Mouse (Mus musculus) adipocyte (in vitro differentiated cells): ENCODE data around the gene Mier3.
"Not testable (repeated sequence)": the region's sequence is repeated elsewhere in the genome, so short reads cannot be mapped to it uniquely, and the experiment has no call there.

ENCODE experiments used
- DNase-seq: peaks from one replicate; pipeline ENCODE4 v3.0.0-alpha.2; 2016; ENCODE audit warnings: low spot score

Mier3 gene

DNA sequence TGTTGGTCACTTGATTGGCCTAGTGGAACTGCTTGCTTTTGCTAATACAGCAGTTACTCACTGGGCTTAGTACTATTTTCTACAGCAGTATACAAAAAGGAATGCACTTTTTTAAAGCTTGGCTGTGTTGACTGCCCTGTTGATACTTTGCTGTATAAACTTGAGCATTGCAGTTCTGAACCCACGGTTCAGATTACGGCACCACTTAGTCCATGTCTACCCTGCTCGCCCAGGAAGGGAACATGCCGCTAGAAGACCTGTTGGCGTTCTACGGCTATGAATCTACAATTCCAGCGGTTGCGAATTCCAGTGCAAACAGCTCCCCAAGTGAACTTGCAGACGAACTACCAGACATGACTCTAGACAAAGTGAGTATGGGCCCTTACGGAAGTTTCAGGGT is 22.6 kb downstream of the Mier3 start:
- DNase-seq: no peak

DNA sequence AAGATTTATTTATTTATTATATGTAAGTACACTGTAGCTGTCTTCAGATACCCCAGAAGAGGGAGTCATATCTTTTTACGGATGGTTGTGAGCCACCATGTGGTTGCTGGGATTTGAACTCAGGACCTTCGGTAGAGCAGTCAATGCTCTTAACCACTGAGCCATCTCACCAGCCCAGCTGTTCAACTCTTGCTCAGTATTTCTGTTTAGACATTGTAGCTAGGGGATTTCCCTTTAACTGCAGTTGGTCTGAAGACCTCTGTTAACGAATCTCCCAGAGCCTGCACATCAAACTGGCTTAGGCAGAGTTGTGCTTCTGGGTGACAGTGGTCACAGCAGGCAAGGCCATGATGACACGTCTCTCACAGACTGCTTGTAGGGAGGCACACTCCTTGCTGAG is 23.2 kb downstream of the Mier3 start:
- DNase-seq: not testable (repeated sequence)

DNA sequence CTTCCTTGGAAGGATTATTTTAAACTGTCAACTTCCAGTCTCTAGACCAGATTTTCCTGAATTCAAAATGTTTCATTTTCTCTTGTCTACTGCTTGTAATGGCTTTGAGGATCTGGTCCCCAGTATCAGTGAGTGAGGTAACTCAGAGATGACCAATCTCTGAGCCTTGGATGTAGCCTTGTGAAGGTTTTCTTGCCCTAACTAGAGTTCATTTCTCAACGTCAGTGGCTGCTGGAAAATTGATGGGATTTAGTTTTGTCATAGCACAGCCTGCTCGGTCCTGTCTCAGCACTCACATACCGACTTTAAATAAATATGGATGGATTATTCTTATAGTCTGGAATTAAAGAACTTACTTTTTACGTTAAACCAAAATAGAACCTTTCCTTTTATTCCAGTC is 29.8 kb downstream of the Mier3 start:
- no peak for DNase-seq

DNA sequence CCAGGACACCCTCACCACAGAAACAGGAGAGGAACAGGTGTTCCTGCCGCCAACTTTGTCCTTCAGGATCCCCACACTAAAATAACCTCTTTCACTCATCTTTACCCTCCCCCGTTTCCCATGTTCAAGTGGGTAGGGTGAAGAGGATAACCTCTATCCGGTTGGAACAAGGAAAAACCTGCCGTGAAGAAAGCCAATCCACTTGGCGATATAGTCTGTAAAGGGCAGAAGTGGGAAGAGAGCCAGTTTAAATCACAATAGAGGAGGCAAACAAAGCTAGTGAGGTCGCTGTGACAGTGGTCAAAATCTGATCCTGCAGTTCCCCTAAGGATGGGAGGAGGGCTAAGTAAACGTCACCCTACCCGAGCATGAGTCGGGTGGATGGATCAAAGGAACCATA is 38.9 kb downstream of the Mier3 start:
- no peak for DNase-seq

DNA sequence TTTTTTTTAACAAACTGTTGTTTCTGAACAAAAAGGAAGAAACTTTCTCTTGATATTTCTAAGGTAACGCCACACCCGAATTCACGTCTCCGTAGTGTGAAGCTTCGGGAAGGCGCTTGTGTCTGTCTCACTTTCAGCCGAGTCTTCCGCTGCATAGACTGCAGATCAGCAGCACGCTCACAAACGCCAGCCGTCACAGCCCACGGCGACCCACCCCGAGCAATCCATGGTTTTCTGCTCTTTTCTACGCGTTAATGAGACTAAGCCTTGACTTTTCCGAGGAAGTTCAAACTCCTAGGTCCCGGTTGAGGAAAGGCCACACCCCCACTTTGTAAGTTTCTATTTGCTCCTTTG is 44.0 kb downstream of the Mier3 start:
- DNase-seq: no peak

DNA sequence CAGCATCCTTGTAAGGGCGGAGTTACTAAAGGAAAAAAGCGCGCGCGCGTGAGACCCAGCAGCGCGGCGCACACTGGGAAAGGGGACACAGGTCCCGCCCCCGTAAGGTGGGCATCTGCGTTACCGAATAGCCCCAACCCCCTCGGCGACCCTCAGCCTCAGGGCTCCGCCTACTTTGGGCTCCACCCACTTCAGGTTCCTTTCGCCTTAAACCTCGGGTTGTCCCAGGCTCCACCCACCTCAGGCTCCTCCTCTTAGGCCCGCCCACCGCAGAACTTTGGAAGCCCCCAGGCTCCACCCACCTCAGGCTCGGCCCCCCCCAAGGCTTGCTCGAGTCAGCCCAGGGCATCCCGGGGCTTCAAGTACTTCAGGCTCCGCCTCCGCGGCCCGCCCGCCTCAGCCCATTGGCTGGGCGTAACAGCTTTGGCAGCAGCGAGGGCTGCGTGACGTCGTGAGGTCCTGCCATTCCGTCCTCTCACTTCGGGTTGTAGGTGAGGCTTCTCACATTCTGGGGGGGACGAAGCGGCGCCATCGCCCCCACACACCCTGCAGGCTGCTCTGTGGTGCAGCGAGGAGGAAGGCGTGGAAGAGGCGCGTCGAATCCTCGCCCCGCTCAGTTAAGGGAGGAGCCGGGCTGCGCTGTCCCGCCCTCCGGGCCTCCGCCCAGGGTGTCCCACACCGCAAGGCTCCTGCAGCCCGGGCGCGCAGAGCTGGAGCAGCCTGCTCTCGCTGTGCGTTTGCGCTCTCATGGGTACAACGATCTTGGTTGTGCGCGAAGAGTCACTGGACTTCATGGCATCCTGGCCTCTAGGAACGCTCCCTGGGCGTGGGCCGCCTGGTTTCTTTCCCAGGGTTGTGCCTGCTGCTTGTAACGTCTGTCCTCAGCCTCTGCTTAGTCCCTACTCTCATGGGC is 44.6 kb downstream of the Mier3 start:
- peak; percentile 90 for DNase-seq

DNA sequence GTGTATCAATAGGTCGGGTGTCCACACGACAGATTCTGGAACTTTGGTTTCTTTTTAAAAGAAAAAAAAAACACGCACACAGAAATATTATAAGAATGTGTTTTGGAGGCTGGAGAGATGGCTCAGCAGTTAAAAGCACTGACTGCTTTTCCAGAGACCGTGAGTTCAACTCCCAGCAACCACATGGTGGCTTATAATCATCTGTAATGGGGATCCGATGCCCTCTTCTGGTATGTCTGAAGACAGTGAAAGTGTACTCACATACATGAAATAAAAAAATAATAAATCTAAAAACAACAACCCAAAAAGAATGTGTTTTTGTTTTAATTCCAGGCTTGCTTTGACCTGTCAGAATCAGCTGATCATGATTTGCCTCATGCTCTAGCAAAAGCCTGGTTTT is 46.1 kb downstream of the Mier3 start:
- no peak for DNase-seq

DNA sequence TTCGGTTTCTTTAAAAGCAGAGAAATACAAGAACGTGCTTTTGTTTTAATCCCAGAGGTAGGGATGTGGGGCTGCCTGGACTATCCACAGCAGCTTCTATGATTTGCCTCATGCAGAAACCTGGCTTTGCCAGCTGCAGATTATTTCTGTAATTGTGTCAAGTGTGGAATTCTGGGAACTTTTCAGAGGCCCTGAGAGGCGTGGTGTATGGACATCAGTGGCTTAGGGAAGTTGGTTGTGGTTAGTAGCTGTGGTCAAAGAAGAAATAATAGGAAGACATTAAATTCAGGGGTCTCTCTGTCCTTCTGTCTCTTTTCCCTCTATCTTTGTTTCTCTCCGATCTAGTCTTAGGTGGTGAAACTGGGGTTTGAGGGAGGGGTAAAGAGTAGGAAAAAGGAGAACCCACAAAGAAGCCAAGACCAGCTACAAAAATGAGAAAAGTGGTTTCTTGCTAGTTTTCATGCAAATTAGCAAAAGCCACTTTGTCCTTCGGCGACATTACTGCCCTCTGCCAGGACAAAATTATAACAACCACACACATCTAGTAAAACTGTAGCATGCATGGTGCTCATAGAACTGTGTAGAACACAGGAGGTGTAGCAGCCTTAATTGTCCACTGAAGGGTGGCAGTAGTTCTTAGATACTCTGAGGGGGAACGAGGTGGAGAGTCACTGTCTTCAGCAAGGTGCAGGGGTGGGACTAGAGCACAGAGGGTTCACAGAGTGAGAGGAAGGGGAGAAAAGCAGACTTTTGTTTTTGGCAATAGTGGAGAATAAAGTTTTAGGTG is 60.6 kb downstream of the Mier3 start:
- DNase-seq: no peak

DNA sequence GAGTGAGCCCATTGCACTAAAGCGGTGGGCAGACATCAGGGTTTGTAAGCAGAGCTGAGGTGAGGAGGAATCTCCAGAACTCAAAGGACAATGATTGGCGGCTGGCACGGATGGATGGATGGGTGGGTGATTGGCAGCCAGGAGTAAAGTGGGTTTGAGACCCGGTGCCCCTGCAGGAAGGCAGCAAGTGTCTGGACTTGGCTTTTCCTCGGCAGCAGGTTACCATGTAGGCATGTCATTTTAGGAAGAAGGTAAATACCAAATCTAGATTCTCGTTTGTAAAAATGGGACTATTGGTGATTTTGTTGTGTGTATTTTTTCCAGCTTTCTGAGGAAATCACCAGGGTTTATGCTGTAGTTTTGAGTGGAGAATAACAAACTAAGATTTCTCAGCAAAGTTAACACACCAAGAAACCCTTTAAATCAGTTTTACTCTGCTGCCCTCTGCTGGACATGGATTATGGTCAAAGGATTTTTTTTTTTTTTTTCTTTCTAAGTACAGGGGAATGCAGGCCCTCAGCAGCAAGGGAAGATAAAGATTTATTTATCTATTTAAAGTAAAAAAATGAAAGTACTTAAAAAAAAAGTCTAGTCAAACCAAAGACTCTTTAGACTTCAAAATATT is 61.3 kb downstream of the Mier3 start:
- DNase-seq: peak; percentile 84

DNA sequence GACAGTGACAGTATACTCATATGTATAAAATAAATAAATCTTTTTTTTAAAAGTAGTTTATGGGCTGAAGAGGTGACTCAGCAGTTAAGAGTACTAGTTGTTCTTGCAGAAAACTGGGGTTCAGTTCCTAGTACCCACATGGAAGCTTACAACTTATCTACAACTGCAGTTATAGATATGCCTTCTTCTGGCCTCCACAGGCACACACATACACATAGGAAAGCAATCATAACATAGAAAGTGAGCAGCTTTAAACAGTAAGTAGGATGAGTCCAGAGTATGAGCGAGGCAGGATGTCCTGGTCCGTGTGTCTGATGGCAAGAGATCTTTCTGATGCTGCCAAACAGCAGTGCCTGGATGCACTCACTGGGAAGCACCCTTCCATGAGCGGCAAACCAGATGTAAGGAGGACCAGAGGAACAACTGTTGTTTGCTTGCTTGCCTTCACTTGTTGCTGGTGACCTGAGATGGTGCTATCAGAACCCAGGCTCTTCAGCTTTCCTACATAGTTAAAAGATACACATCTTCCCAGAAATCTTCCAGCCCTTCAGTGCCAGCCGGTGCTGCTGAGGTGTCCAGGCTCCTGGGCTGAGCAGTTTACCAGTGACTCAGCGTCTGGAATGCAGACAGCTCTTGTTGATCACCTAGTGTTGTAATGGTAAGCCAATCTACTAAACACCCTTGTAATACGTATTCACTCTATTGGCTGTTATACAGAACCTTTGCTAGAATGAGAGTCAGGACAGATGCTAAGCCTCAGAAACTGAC is 63.6 kb downstream of the Mier3 start:
- no peak for DNase-seq

DNA sequence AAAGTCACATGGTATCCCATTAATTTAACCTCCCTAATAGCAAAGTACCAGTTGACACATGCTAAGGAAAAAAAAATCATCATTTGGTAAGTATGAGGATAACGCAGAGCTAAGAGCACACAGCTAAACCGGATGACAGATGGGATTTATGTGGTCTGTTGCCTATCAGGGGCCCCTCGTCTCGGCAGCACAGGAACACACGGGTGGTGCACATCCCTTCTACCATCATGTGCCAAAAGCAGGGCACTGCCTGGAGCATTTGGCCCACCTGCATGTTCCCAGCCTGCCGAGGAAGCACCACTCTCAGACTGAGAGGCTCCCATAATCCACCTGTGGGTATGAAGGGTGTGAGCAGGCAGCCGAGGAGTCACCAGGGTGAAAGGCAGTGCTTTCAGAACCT is 64.4 kb downstream of the Mier3 start:
- DNase-seq: no peak

DNA sequence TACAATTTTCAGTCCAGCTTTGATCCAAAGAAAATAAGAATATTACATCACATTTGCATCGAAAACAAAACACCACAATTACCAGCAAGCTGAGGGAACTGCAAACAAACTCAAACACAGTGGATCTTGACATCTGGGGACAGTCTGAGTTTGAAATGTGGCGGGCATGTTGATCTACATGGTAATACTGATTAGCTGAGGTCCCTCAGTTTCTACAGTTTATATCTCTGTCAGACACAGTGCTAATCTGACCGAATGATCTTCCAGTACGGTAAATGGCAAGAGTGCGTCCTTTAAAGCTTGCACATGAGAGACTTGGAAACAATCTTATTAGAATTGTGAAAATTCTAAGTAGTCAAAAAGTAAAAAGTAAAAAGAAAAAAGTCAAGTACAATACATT is 66.1 kb downstream of the Mier3 start:
- no peak for DNase-seq

DNA sequence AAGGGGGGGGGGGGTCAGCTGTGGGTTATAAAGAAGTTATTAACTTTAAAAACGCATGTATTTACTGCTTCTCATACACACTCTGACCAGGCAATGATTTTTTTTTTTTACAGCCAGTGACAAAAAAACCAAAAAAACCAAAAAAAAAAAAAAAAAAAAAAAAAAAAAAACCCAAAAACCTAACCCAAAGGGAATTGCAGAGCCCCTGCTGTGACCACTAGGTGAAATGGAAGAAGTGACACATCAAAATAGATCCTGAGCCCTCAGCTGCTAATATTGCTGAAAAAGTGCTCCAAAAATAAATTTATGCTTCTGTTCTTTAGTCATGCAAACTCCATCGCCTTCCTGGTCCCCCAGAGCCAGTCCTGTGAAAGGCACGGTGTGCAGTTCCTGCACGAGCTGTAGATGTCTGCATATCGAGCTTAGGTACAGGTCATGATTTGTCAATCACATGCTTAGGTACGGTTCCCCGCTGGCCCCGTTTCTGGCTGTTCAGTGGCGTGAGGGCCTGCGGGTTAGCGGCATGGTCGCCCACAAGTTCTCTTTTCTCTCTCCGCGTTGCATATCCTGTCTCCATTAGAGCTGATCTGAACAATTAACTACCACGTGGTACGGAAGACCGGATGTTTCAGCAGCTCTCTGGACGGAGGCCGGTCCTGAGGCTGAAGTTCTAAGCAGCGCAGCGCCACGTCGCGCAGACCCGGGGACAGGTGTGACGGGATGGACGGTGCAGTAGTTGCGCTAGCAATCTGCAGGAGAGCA is 67.7 kb downstream of the Mier3 start:
- no peak for DNase-seq

DNA sequence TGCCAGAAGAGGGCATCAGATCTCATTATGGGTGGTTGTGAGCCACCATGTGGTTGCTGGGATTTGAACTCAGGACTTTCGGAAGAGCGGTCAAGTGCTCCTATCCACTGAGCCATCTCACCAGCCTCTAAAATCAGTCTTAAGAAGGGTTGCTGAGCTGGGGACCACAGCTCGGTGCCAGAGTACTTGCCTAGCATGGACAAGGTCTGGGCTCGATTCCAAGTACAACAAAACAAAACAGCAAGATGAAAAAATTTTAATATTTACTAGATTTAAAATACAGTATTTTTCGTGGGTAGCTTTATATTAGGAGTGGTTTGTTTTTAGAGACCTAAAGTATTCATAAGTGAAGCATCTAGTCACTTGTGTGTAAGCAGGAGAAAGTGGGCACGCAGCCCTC is 72.5 kb downstream of the Mier3 start:
- peak; percentile 66 for DNase-seq

DNA sequence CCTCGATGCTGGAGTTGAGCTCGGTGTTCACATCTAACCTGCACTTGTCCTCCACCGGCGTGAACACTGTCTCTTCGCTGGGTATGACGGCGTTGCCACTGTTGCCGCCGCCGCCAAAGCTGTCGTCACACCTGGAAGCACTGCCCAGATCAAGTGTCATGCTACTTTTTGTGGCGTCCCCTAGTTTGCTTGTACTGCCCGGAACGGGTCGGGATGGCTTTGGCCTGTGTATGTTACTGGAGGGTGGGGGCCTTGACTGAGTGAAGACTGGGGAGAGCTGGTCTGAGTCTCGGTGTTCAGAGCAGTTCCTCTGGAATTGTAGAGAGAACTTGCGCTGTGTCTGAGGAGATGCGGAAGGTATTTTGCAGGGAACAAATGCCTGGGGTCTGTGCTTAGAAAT is 74.6 kb downstream of the Mier3 start:
- DNase-seq: no peak

DNA sequence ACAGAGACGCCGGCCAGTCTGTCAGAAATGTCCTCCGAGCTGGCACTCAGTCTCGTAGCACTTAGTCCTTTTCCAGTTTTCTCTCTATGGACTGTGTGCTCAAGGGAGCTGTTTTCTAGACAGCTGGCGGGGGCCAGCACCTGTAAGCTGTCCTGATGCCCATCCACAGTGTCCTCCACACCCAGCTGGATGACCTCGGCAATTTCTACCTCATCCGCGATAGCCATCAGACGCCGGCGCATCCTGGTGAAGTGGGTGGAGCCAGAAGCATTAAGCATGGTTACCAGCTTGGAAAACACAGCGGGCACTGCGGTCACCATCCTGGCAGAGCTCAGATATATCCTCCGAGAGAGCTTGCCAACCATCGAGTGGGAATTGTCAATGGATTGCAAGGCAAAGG is 75.2 kb downstream of the Mier3 start:
- DNase-seq: no peak

DNA sequence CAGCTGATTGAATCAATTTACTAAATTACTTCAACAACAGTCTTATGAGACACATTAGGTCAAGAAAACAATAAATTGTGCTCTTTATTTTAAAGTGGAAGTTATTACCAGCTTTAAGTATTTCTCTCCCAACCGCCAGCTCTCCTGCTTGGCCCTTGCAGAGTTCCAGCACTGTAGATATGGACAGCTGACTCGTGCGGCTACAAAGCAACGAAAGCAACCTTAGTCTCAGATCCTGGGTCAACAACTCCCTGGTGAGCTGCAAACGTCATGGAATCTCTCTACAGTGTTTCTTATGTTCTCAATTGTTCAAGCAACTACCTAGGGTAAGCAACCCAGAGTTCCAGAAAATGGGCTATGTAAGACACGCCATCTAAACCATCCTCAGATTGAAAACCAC is 76.2 kb downstream of the Mier3 start:
- DNase-seq: no peak

DNA sequence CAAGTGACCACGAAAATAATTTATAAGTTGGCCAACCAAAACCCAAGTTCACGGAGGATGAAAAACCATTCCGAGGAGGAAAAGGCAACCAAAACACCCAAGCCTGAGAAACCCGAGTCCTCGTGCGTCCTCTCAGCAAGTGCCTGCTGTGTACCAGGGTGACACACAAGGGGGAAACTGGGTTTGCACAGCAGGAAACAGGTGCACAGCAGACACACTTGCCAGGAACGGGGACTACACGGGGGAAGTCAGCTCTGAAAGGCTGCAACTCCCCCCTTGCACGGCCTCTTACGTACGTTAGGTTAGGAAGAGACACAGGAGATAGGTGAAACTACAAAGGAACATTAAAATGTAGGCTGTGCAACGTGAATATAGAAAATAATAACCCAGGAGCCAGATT is 81.7 kb downstream of the Mier3 start:
- no peak for DNase-seq
